Mouse (Mus musculus) heart, postnatal 0 days (tissue): ENCODE results near the gene Maneal. TPM values are rescaled to one million over a fixed set of nuclear protein-coding genes. Genes with fewer than 3 reads are reported as not detected.

Source experiments
- ATAC-seq: fragments of 200-750 bp; cut with Nextera tagmentation; 2 replicates; pipeline ENCODE4 v1.8.0; 2017; ENCODE audit warnings: low read depth, moderate number of reproducible peaks, moderate library complexity; ENCODE audit not compliant: insufficient read depth
- DNase-seq: peaks from one replicate; pipeline ENCODE4 v3.0.0-alpha.2; 2016; ENCODE audit warnings: low spot score
- H3K27ac ChIP-seq: fragments of 300-500 bp; sonication (generic); 2 replicates; pipeline ENCODE4 v1.5.1; 2014; ENCODE audit warnings: low read depth, mild to moderate bottlenecking
- H3K27me3 ChIP-seq: fragments of 300-500 bp; sonication (generic); 2 replicates; pipeline ENCODE4 v1.6.1; 2014; ENCODE audit warnings: low read length, mixed read lengths; ENCODE audit not compliant: control insufficient read depth, insufficient read depth
- H3K36me3 ChIP-seq: fragments of 300-500 bp; sonication (generic); replicated peaks from 2 replicates; pipeline ENCODE4 v1.6.1; 2014; ENCODE audit warnings: low read length, mixed read lengths; ENCODE audit not compliant: control insufficient read depth, insufficient read depth
- H3K4me1 ChIP-seq: fragments of 300-500 bp; sonication (generic); 2 replicates; pipeline ENCODE4 v1.6.1; 2014; ENCODE audit warnings: antibody characterized with exemption; ENCODE audit not compliant: control insufficient read depth, insufficient read depth
- H3K4me2 ChIP-seq: fragments of 300-500 bp; sonication (generic); 2 replicates; pipeline ENCODE4 v1.6.1; 2014; ENCODE audit warnings: low read depth, mild to moderate bottlenecking, low read length, moderate library complexity
- H3K4me3 ChIP-seq: fragments of 300-500 bp; sonication (generic); 2 replicates; pipeline ENCODE4 v1.5.1; 2014; ENCODE audit warnings: low read depth, low read length
- H3K9ac ChIP-seq: fragments of 300-500 bp; sonication (generic); replicated peaks from 2 replicates; pipeline ENCODE4 v1.6.1; 2014; ENCODE audit warnings: low read depth, low read length, mixed read lengths
- H3K9me3 ChIP-seq: fragments of 300-500 bp; sonication (generic); replicated peaks from 2 replicates; pipeline ENCODE4 v1.6.1; 2016; ENCODE audit warnings: low read length; ENCODE audit not compliant: control insufficient read depth
- CTCF ChIP-seq: IDR thresholded peaks from 2 replicates; pipeline ENCODE4 v1.5.1; 2016; ENCODE audit warnings: antibody characterized with exemption, control low read depth, low read depth
- EP300 ChIP-seq: IDR thresholded peaks from 2 replicates; pipeline ENCODE4 v1.6.1; 2016; ENCODE audit warnings: antibody characterized with exemption, low read depth
- WGBS: fragments of 180-500 bp; shearing (Covaris S2); extraction: QIAGEN DNeasy Blood & Tissue Kit; methylation state at CpG from one replicate; pipeline ENCODE4 v1.1.7; 2014; 5-methylcytosine and 5-hydroxymethylcytosine counted together
- polyA plus RNA-seq: library from polyadenylated mRNA; unstranded; fragments of >200 nt; fragmentation: Nextera tagmentation; extraction: Ambion mirVana; gene quantifications from 2 replicates; pipeline ENCODE4 v1.2.1, GENCODE M21; 2015
- total RNA-seq: library from RNA; depleted of rRNA; stranded (reverse); fragments of >200 nt; gene quantifications from 2 replicates; pipeline ENCODE4 v1.2.3, GENCODE M21; 2014; ENCODE audit warnings: low replicate concordance

Maneal gene
- total and polyA plus RNA-seq, 2 experiments from 2014 or later, result 0.11 TPM; not detected in 1

GRCm38 (mm10) chr4:124840998-124841397 lies 21.0 kb downstream of the Maneal start:
- peaks cover 48% of the 10 kb centered on the region for H3K36me3 ChIP-seq

GRCm38 (mm10) chr4:124838035-124838700 lies 23.8 kb downstream of the Maneal start:
- Histone ChIP-seq H3K27ac (no peak overlapping the region), H3K4me3 (no peak overlapping the region), H3K4me1 (no peaks in the 10 kb centered on the region), H3K9ac (no peak overlapping the region), H3K4me2 (no peak overlapping the region), H3K9me3 (no peaks in the 10 kb centered on the region), H3K27me3 (no peaks in the 10 kb centered on the region), H3K36me3 (peaks cover 46% of the 10 kb centered on the region)
- 75% methylated on average over 14 of the region's 14 CpGs for WGBS
- DNase-seq (no peak), ATAC-seq (no peak)
- TF ChIP-seq EP300, result no peak
- TF ChIP-seq CTCF, result no peak

More at GRCm38 (mm10) chr4:124840998-124841397, 21.0 kb downstream of the Maneal start:
- no peak for TF ChIP-seq EP300
- no peak for TF ChIP-seq CTCF
- Histone ChIP-seq H3K4me1 (no peaks in the 10 kb centered on the region), H3K4me2 (no peak overlapping the region), H3K9me3 (no peaks in the 10 kb centered on the region), H3K9ac (no peak overlapping the region), H3K27ac (no peak overlapping the region), H3K27me3 (no peaks in the 10 kb centered on the region), H3K4me3 (no peak overlapping the region)
- whole genome bisulfite sequencing, result 97% methylated on average over 1 of the region's 1 CpGs
- DNase-seq, result no peak
- ATAC-seq, result no peak

GRCm38 (mm10) chr4:124832796-124833195 lies 29.2 kb downstream of the Maneal start:
- no peak for DNase-seq
- H3K9me3 ChIP-seq, result no peaks in the 10 kb centered on the region
- no peaks in the 10 kb centered on the region for H3K4me1 ChIP-seq
- WGBS, result 91% methylated on average over 10 of the region's 10 CpGs
- no peak overlapping the region for H3K27ac ChIP-seq
- TF ChIP-seq CTCF, result no peak
- no peak for TF ChIP-seq EP300
- no peaks in the 10 kb centered on the region for H3K27me3 ChIP-seq
- H3K9ac ChIP-seq, result no peak overlapping the region
- ATAC-seq, result no peak
- no peak overlapping the region for H3K4me3 ChIP-seq
- H3K36me3 ChIP-seq, result peaks cover 32% of the 10 kb centered on the region
- H3K4me2 ChIP-seq, result no peak overlapping the region

GRCm38 (mm10) chr4:124829671-124830070 lies 32.3 kb downstream of the Maneal start:
- no peak overlapping the region for H3K27ac ChIP-seq
- H3K9ac ChIP-seq, result no peak overlapping the region
- whole genome bisulfite sequencing, result 60% methylated on average over 5 of the region's 5 CpGs
- DNase-seq, result no peak
- no peak overlapping the region for H3K4me3 ChIP-seq
- H3K9me3 ChIP-seq, result no peaks in the 10 kb centered on the region
- H3K36me3 ChIP-seq, result peaks cover 49% of the 10 kb centered on the region
- TF ChIP-seq EP300 (no peak), CTCF (no peak)
- no peak overlapping the region for H3K4me2 ChIP-seq
- H3K27me3 ChIP-seq, result no peaks in the 10 kb centered on the region
- no peak for ATAC-seq
- H3K4me1 ChIP-seq, result no peaks in the 10 kb centered on the region

GRCm38 (mm10) chr4:124825371-124825965 lies 36.5 kb downstream of the Maneal start:
- no peak overlapping the region for H3K4me3 ChIP-seq
- H3K27ac ChIP-seq, result no peak overlapping the region
- no peaks in the 10 kb centered on the region for H3K4me1 ChIP-seq
- H3K27me3 ChIP-seq, result no peaks in the 10 kb centered on the region
- H3K9me3 ChIP-seq, result no peaks in the 10 kb centered on the region
- H3K36me3 ChIP-seq, result peaks cover 65% of the 10 kb centered on the region
- TF ChIP-seq CTCF (no peak), EP300 (no peak)
- DNase-seq (no peak), ATAC-seq (no peak)
- no peak overlapping the region for H3K9ac ChIP-seq
- WGBS, result 95% methylated on average over 21 of the region's 21 CpGs
- H3K4me2 ChIP-seq, result no peak overlapping the region

GRCm38 (mm10) chr4:124824967-124825366 lies 37.0 kb downstream of the Maneal start:
- peaks cover 70% of the 10 kb centered on the region for H3K36me3 ChIP-seq
- H3K9me3 ChIP-seq, result no peaks in the 10 kb centered on the region
- H3K27me3 ChIP-seq, result no peaks in the 10 kb centered on the region
- no peak overlapping the region for H3K4me3 ChIP-seq
- no peaks in the 10 kb centered on the region for H3K4me1 ChIP-seq
- no peak overlapping the region for H3K9ac ChIP-seq
- TF ChIP-seq EP300 (no peak), CTCF (no peak)
- no peak for DNase-seq
- WGBS, result 85% methylated on average over 6 of the region's 6 CpGs
- H3K4me2 ChIP-seq, result no peak overlapping the region
- ATAC-seq, result no peak
- H3K27ac ChIP-seq, result no peak overlapping the region
